Mouse (Mus musculus): ENCODE measurements around the gene Gm28047.

GRCm38 (mm10) chr15:102669571-102669970 lies 44.7 kb upstream of the Gm28047 start:
- TF ChIP-seq TAL1 (IDR thresholded peaks at IDR 0.05; ENCODE audit: low read length): no peak
- TF ChIP-seq GATA1 (IDR thresholded peaks at IDR 0.05; ENCODE audit: low read length): no peak

Measured in erythroblast, embryonic 14.5 days (primary cell).